Mouse (Mus musculus) erythroblast, embryonic 14.5 days (primary cell): ENCODE results near the gene Ackr4. TPM values are rescaled to one million over a fixed set of nuclear protein-coding genes. Genes with fewer than 3 reads are reported as not detected.

ENCODE experiments used
- H3K27me3 ChIP-seq: 2 replicates; pipeline ENCODE4 v1.6.1; 2012; ENCODE audit warnings: inconsistent platforms; ENCODE audit not compliant: control insufficient read depth
- H3K36me3 ChIP-seq: 2 replicates; pipeline ENCODE4 v1.6.1; 2012; ENCODE audit warnings: mild to moderate bottlenecking, inconsistent platforms; ENCODE audit not compliant: control insufficient read depth
- H3K4me1 ChIP-seq: 2 replicates; pipeline ENCODE4 v1.6.1; 2012; ENCODE audit warnings: inconsistent platforms; ENCODE audit not compliant: control insufficient read depth
- H3K4me3 ChIP-seq: replicated peaks from 2 replicates; pipeline ENCODE3; 2012; ENCODE audit warnings: moderate library complexity, mild to moderate bottlenecking, inconsistent platforms
- H3K9me3 ChIP-seq: 2 replicates; pipeline ENCODE4 v1.6.1; 2012; ENCODE audit warnings: low read length, inconsistent platforms, mixed read lengths; ENCODE audit not compliant: control insufficient read depth
- GATA1 ChIP-seq: IDR thresholded peaks from 2 replicates; pipeline ENCODE4 v1.6.1; 2012; ENCODE audit warnings: low read length, inconsistent platforms, mixed read lengths
- TAL1 ChIP-seq: IDR thresholded peaks from 3 replicates; pipeline ENCODE4 v1.6.1; 2012; ENCODE audit warnings: low read length, inconsistent platforms, mixed read lengths
- polyA plus RNA-seq: library from polyadenylated mRNA; stranded (reverse); fragments of >175 nt; gene quantifications from 2 replicates; pipeline ENCODE4 v1.2.3, GENCODE M21; 2012

Ackr4 gene
- polyA plus RNA-seq, 1 experiment: not detected

DNA sequence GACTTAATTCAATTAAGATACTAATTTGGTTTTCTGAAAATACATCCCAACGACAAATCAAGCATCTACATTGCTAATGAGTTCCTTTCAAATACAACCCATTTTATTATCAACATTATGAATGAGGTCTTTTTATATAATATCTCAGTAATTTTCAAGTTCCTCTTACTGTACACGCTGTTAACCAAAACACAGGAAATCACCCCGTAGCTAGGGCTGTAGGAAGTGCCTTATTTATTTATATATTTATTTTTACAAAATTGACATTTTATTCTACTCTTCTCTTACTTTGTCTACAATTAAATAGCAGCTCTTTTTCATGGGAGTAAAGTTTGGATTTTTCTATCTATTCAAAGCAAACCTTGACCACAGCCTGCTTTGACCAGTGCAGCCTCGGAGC, 87.0 kb downstream of the Ackr4 start:
- Histone ChIP-seq H3K4me1 (no peaks in the 10 kb centered on the region), H3K27me3 (no peaks in the 10 kb centered on the region), H3K4me3 (no peak overlapping the region), H3K9me3 (no peaks in the 10 kb centered on the region), H3K36me3 (0 out of 2 replicates have a peak, but pooled peaks cover 2% of the 10 kb centered on the region)
- TF ChIP-seq TAL1 (no peak), GATA1 (no peak)

DNA sequence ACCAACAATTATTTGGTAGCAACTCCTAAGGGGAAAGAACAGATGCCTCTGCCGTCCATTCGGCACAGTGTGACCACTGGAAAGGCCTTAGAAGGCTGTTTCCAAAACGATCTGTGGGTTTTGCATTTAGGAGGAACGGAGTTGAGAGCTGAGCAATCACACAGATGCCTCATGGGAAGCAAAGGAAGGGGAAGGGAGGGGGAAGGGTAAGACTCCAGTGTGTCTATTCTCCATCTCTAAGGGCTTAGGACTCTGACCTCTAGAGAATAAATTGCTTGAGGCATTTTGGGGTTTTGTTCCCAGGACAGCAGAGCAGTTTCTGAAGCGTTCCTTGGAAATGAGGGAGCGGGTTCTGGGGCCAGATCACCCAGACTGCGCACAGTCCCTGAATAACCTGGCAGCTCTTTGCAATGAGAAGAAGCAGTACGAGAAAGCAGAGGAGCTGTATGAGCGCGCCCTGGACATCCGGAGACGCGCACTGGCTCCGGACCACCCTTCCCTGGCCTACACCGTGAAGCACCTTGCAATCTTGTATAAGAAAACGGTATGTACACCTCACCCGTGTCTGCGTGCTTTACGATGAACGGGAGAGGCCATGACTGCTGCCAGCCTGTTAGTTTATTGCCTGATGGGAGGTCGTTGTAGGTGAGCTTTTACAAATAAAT, 87.6 kb downstream of the Ackr4 start:
- Histone ChIP-seq H3K36me3 (0 out of 2 replicates have a peak, but pooled peaks cover 2% of the 10 kb centered on the region), H3K27me3 (no peaks in the 10 kb centered on the region), H3K9me3 (no peaks in the 10 kb centered on the region), H3K4me3 (no peak overlapping the region), H3K4me1 (no peaks in the 10 kb centered on the region)
- TF ChIP-seq TAL1 (no peak), GATA1 (no peak)

DNA sequence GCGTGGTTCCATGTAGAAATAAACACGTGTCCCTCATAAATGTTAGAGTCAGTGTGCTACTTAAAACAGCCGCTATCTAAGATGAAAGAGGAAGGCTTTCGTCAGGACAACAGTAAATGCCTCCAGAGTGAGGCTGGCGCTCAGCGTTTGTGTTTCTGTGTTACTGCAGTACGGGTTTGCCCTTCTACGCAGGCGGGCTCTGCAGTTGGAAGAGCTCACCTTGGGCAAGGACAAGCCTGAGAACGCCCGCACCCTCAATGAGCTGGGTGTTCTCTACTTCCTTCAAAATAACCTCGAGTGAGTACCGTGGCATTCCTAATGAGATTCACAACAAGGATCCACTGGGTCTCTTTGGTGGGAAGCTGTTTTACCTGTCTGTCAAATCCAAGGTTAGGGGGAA, 88.5 kb downstream of the Ackr4 start:
- Histone ChIP-seq H3K36me3 (0 out of 2 replicates have a peak, but pooled peaks cover 2% of the 10 kb centered on the region), H3K27me3 (no peaks in the 10 kb centered on the region), H3K4me3 (no peak overlapping the region), H3K4me1 (no peaks in the 10 kb centered on the region), H3K9me3 (no peaks in the 10 kb centered on the region)
- TF ChIP-seq TAL1: no peak
- TF ChIP-seq GATA1: no peak

DNA sequence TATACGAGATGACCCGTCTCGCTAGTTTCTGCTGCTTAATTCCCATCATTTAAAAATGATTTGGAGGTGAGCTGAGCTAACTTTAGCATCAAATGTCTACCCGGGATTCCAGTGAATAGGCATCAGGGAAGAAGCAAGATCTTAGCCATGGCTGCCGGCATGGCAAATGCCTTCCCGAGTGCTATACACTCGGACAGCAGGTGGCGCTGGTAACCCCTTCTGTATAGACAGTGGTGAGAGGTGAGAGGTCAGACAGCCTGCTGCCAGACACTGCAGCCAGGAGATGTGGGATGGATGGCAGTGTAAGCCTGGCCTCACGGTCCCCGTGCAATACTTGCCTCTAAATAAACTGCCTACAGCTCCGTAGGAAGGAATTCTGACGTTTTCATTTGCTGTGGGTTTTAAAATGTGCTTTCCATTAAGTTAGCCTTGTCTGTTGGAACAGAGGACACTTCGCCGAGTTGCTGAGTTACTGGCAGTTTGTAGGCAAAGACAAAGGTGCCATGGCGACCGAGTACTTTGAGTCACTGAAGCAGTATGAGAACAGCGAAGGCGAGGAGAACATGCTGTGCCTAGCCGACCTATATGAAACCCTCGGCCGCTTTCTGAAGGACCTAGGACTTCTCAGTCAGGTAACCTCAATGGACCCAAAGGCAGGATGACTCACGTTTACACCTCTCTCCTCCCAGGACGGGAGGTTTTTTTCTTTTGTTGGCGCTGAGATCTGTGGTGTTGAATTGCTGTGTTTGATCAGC, 91.3 kb downstream of the Ackr4 start:
- Histone ChIP-seq H3K4me3 (no peak overlapping the region), H3K27me3 (no peaks in the 10 kb centered on the region), H3K9me3 (peaks cover 2% of the 10 kb centered on the region; the same call in 1 of the 2 replicates), H3K36me3 (no peaks in the 10 kb centered on the region), H3K4me1 (no peaks in the 10 kb centered on the region)
- TF ChIP-seq TAL1 (no peak), GATA1 (no peak)

DNA sequence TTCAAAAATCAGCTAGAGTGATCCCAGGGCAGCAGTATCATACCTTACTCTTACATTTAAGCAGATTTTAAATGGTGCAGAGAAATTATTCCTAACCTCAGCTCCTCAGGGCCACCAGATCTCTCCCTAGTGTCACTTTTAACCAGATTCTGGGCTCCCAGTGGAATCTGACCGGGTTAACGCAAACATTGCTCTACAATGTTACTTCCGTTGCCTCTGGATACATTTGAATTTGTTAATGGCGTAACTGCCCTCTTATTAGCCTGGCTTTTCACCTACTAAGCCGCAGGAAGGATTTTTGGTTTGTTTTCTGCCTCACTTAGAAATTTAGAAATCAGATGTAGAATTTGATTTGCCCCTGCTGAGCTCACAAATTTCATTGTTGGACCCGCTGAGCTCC, 92.0 kb downstream of the Ackr4 start:
- TF ChIP-seq GATA1 (no peak), TAL1 (no peak)

DNA sequence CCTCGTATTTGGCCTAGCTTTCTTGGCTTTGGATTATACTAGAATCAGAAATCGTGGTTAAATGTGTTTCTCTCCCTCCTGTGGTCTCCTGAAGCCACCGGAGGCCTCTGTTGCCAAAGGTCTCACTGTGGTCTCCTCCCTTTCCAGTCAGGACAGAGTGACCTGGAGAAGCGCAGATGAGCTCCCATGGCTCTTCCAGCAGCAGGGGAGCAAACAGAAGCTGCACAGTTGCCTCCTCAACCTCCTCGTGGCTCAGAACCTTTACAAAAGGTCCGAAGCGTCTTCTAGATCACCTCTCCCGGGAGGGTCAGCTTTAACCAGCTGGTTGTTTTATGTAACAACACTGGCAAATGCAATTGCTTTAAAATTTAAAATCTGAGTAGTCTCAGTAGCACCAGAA, 92.5 kb downstream of the Ackr4 start:
- H3K27me3 ChIP-seq: no peaks in the 10 kb centered on the region
- H3K9me3 ChIP-seq: peaks cover 2% of the 10 kb centered on the region; the same call in 1 of the 2 replicates
- H3K4me3 ChIP-seq: no peak overlapping the region
- H3K36me3 ChIP-seq: no peaks in the 10 kb centered on the region
- TF ChIP-seq TAL1 (no peak), GATA1 (no peak)
- H3K4me1 ChIP-seq: no peaks in the 10 kb centered on the region

More for the DNA sequence above, 92.0 kb downstream of the Ackr4 start:
- H3K4me1 ChIP-seq: no peaks in the 10 kb centered on the region
- no peaks in the 10 kb centered on the region for H3K36me3 ChIP-seq
- peaks cover 2% of the 10 kb centered on the region; the same call in 1 of the 2 replicates for H3K9me3 ChIP-seq
- H3K27me3 ChIP-seq: no peaks in the 10 kb centered on the region
- no peak overlapping the region for H3K4me3 ChIP-seq

Other genes with a start within 250 kb of the Ackr4 start
- gene Nphp3, start 124.4 kb downstream of the Ackr4 start, polyA plus RNA-seq: 0.01 TPM in 1 of 2 replicates, not detected in the other
- not detected in 2 replicates for gene Gm28305, start 86.3 kb downstream of the Ackr4 start, polyA plus RNA-seq
- gene Uba5, start 63.8 kb downstream of the Ackr4 start, polyA plus RNA-seq: 0.18 and 0.24 TPM in 2 replicates
- gene Acad11, start 63.6 kb downstream of the Ackr4 start, polyA plus RNA-seq: 0.16 TPM in 1 of 2 replicates, not detected in the other
- 0.41 and 0.61 TPM in 2 replicates for gene Dnajc13, start 136.0 kb upstream of the Ackr4 start, polyA plus RNA-seq
- gene Acpp, start 210.8 kb upstream of the Ackr4 start, polyA plus RNA-seq: not detected in 2 replicates